Mouse (Mus musculus) lung, embryonic 14.5 days (tissue): ENCODE measurements around the gene Them7. TPM values are rescaled to one million over a fixed set of nuclear protein-coding genes. Genes with fewer than 3 reads are reported as not detected.

Experiments
- ATAC-seq: fragments of 200-750 bp; cut with Nextera tagmentation; 2 replicates; pipeline ENCODE4 v1.8.0; 2017; ENCODE audit warnings: mild to moderate bottlenecking, moderate TSS enrichment, moderate library complexity; ENCODE audit not compliant: insufficient read depth
- DNase-seq: peaks from one replicate; pipeline ENCODE4 v3.0.0-alpha.2; 2015
- H3K27ac ChIP-seq: fragments of 300-500 bp; sonication (generic); 2 replicates; pipeline ENCODE4 v1.5.1; 2014; ENCODE audit warnings: low read depth, mild to moderate bottlenecking, moderate library complexity
- H3K27me3 ChIP-seq: fragments of 300-500 bp; sonication (generic); 2 replicates; pipeline ENCODE4 v1.6.1; 2014; ENCODE audit warnings: low read length, control low read depth; ENCODE audit not compliant: insufficient read depth
- H3K36me3 ChIP-seq: fragments of 300-500 bp; sonication (generic); 2 replicates; pipeline ENCODE4 v1.6.1; 2014; ENCODE audit warnings: control low read depth; ENCODE audit not compliant: insufficient read depth
- H3K4me1 ChIP-seq: fragments of 300-500 bp; sonication (generic); 2 replicates; pipeline ENCODE4 v1.6.1; 2014; ENCODE audit warnings: antibody characterized with exemption, control low read depth; ENCODE audit not compliant: insufficient read depth
- H3K4me2 ChIP-seq: fragments of 300-500 bp; sonication (generic); 2 replicates; pipeline ENCODE4 v1.6.1; 2014; ENCODE audit warnings: mild to moderate bottlenecking
- H3K4me3 ChIP-seq: fragments of 300-500 bp; sonication (generic); 2 replicates; pipeline ENCODE4 v1.5.1; 2014; ENCODE audit warnings: low read depth, low read length
- H3K9ac ChIP-seq: fragments of 300-500 bp; sonication (generic); 2 replicates; pipeline ENCODE4 v1.6.1; 2014
- H3K9me3 ChIP-seq: fragments of 300-500 bp; sonication (generic); 2 replicates; pipeline ENCODE4 v1.6.1; 2016; ENCODE audit warnings: low read depth, low read length, control low read depth
- CTCF ChIP-seq: IDR thresholded peaks from 2 replicates; pipeline ENCODE4 v1.5.1; 2016; ENCODE audit warnings: antibody characterized with exemption, low read depth
- WGBS: fragments of 180-500 bp; shearing (Covaris S2); extraction: QIAGEN DNeasy Blood & Tissue Kit; methylation state at CpG from one replicate; pipeline ENCODE4 v1.1.7; 2014; 5-methylcytosine and 5-hydroxymethylcytosine counted together
- polyA plus RNA-seq: library from polyadenylated mRNA; unstranded; fragments of >200 nt; fragmentation: Nextera tagmentation; extraction: Ambion mirVana; gene quantifications from 2 replicates; pipeline ENCODE4 v1.2.1, GENCODE M21; 2014

Them7 gene
- polyA plus RNA-seq, 1 experiment from 2014 or later, result 0.18 TPM

- ATAC-seq (no peak), DNase-seq (no peak)
- Histone ChIP-seq H3K27ac (no peak overlapping the region), H3K9ac (no peak overlapping the region), H3K9me3 (no peaks in the 10 kb centered on the region), H3K27me3 (no peaks in the 10 kb centered on the region), H3K36me3 (no peaks in the 10 kb centered on the region), H3K4me1 (no peaks in the 10 kb centered on the region), H3K4me2 (no peak overlapping the region), H3K4me3 (no peak overlapping the region)
- 27% methylated on average over 2 of the region's 2 CpGs for WGBS
- no peak for TF ChIP-seq CTCF
Measured at GRCm38 (mm10) chr2:105414309-105414708, 190.2 kb downstream of the Them7 start.

GRCm38 (mm10) chr2:105416046-105416659 is 192.0 kb downstream of the Them7 start:
- Histone ChIP-seq H3K9ac (no peak overlapping the region), H3K4me2 (no peak overlapping the region), H3K27me3 (no peaks in the 10 kb centered on the region), H3K27ac (no peak overlapping the region), H3K4me1 (no peaks in the 10 kb centered on the region), H3K9me3 (no peaks in the 10 kb centered on the region; the same call in 1 of the 2 replicates), H3K4me3 (no peak overlapping the region), H3K36me3 (no peaks in the 10 kb centered on the region)
- DNase-seq (no peak), ATAC-seq (peak; percentile 48; the same call in 1 of the 2 replicates)
- no peak for TF ChIP-seq CTCF
- 63% methylated on average over 7 of the region's 7 CpGs for WGBS

- WGBS, result 45% methylated on average over 8 of the region's 8 CpGs
- Histone ChIP-seq H3K27me3 (no peaks in the 10 kb centered on the region), H3K27ac (no peak overlapping the region), H3K36me3 (no peaks in the 10 kb centered on the region), H3K9me3 (no peaks in the 10 kb centered on the region; the same call in 1 of the 2 replicates), H3K4me2 (no peak overlapping the region), H3K9ac (no peak overlapping the region), H3K4me1 (no peaks in the 10 kb centered on the region), H3K4me3 (no peak overlapping the region)
- DNase-seq (peak; percentile 28), ATAC-seq (peak; percentile 68; the same call in 1 of the 2 replicates)
- no peak for TF ChIP-seq CTCF
Measured at GRCm38 (mm10) chr2:105416660-105417348, 192.7 kb downstream of the Them7 start.

DNA sequence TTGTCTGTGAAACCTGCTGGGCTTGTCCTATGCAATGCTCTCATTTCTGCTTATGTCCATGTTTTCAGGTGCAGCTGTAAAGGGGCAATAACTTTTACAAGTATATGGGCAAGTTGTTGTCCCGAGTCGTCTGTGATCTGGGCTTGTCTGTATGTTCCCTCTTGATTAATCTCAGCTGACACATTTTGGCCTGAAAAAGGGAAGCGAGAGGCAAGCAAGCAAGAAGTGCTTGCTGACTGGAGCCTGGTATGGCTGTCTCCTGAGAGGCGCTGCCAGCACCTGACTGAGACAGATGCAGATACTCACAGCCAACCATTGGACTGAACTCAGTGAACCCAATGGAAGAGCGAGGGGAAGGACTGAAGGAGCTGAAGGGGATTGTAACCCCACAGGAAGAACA is 193.5 kb downstream of the Them7 start:
- no peaks in the 10 kb centered on the region for H3K4me1 ChIP-seq
- no peak overlapping the region for H3K9ac ChIP-seq
- no peak overlapping the region for H3K4me3 ChIP-seq
- no peaks in the 10 kb centered on the region for H3K27me3 ChIP-seq
- ATAC-seq (no peak), DNase-seq (no peak)
- H3K36me3 ChIP-seq, result no peaks in the 10 kb centered on the region
- H3K27ac ChIP-seq, result no peak overlapping the region
- TF ChIP-seq CTCF, result no peak
- 55% methylated on average over 5 of the region's 5 CpGs for WGBS
- H3K4me2 ChIP-seq, result no peak overlapping the region
- no peaks in the 10 kb centered on the region; the same call in 1 of the 2 replicates for H3K9me3 ChIP-seq

- H3K27me3 ChIP-seq, result no peaks in the 10 kb centered on the region
- H3K36me3 ChIP-seq, result no peaks in the 10 kb centered on the region
- H3K27ac ChIP-seq, result no peak overlapping the region
- no peak for TF ChIP-seq CTCF
- no peaks in the 10 kb centered on the region; the same call in 1 of the 2 replicates for H3K9me3 ChIP-seq
- 66% methylated on average over 12 of the region's 12 CpGs for WGBS
- H3K4me3 ChIP-seq, result no peak overlapping the region
- ATAC-seq, result no peak
- H3K4me2 ChIP-seq, result no peak overlapping the region
- DNase-seq, result no peak
- no peak overlapping the region for H3K9ac ChIP-seq
- no peaks in the 10 kb centered on the region for H3K4me1 ChIP-seq
Measured at GRCm38 (mm10) chr2:105418629-105419227, 194.6 kb downstream of the Them7 start.

GRCm38 (mm10) chr2:105427447-105427846 is 203.3 kb downstream of the Them7 start:
- no peak for TF ChIP-seq CTCF
- WGBS, result 57% methylated on average over 8 of the region's 8 CpGs
- ATAC-seq (no peak), DNase-seq (no peak)
- Histone ChIP-seq H3K27ac (no peak overlapping the region), H3K27me3 (no peaks in the 10 kb centered on the region), H3K36me3 (no peaks in the 10 kb centered on the region), H3K9me3 (no peaks in the 10 kb centered on the region), H3K4me2 (no peak overlapping the region), H3K4me1 (no peaks in the 10 kb centered on the region), H3K9ac (no peak overlapping the region), H3K4me3 (no peak overlapping the region)

- no peaks in the 10 kb centered on the region for H3K36me3 ChIP-seq
- DNase-seq, result peak; percentile 88
- H3K4me3 ChIP-seq, result no peak overlapping the region
- TF ChIP-seq CTCF, result peak; percentile 91
- WGBS, result 2% methylated on average over 12 of the region's 12 CpGs
- no peaks in the 10 kb centered on the region for H3K27me3 ChIP-seq
- H3K27ac ChIP-seq, result no peak overlapping the region
- no peaks in the 10 kb centered on the region for H3K9me3 ChIP-seq
- peak; percentile 48; the same call in 1 of the 2 replicates for ATAC-seq
- no peak overlapping the region for H3K9ac ChIP-seq
- no peak overlapping the region for H3K4me2 ChIP-seq
- no peaks in the 10 kb centered on the region for H3K4me1 ChIP-seq
Measured at GRCm38 (mm10) chr2:105428029-105428428, 203.9 kb downstream of the Them7 start.
